Mouse (Mus musculus) heart, postnatal 10 days (tissue): ENCODE measurements at regions not wholly inside any gene's neighbourhood (a gene's known extent, or its start where the extent isn't known, plus 50 kb on each side); places are given as distances from the start of the nearest gene placed in this dataset.

Experiments used
- DNase-seq, 2 experiments: peaks; one replicate each; pipeline ENCODE4 v3.0.0; 2021
- intact Hi-C: fragments of 180-260 bp; cut with DNase I; formaldehyde crosslinking; loops from one replicate; pipeline ENCODE4 v1.15.1; 2025

GRCm38 (mm10) chr9:117967080-117967479 lies 73.2 kb upstream of the Azi2 start:
- intact Hi-C loops = loop anchor here (2.0 to 5.0 kb wide), 2 partner anchors 64 to 1540 kb away; no protein-coding TSS in a partner anchor

GRCm38 (mm10) chr9:117966326-117966989 lies 73.8 kb upstream of the Azi2 start:
- intact Hi-C loops = loop anchor here (2.0 to 5.0 kb wide), 2 partner anchors 64 to 1539 kb away; no protein-coding TSS in a partner anchor
- DNase-seq = peak; percentile 41 to 48

More at GRCm38 (mm10) chr9:117967080-117967479, 73.2 kb upstream of the Azi2 start:
- DNase-seq = no peak

GRCm38 (mm10) chr9:117962088-117963030 lies 77.9 kb upstream of the Azi2 start:
- DNase-seq = no peak

GRCm38 (mm10) chr9:117959845-117960244 lies 80.5 kb upstream of the Azi2 start:
- DNase-seq = no peak
- intact Hi-C loops = no loop called here

More at GRCm38 (mm10) chr9:117962088-117963030, 77.9 kb upstream of the Azi2 start:
- intact Hi-C loops = no loop called here

- intact Hi-C loops = no loop called here
- DNase-seq = no peak
Measured at GRCm38 (mm10) chr9:117957195-117957594, 83.1 kb upstream of the Azi2 start.

- peak; percentile 30 for DNase-seq
- intact Hi-C loops = no loop called here
Measured at GRCm38 (mm10) chr9:117956691-117957090, 83.6 kb upstream of the Azi2 start.

GRCm38 (mm10) chr9:117927466-117927847 lies 112.8 kb upstream of the Azi2 start:
- intact Hi-C loops = no loop called here
- no peak for DNase-seq

GRCm38 (mm10) chr9:117926700-117927465 lies 113.4 kb upstream of the Azi2 start:
- intact Hi-C loops = no loop called here
- DNase-seq = no peak

- DNase-seq = no peak
- intact Hi-C loops = no loop called here
Measured at GRCm38 (mm10) chr9:117922992-117923391, 117.3 kb upstream of the Azi2 start.

GRCm38 (mm10) chr9:117907895-117908424 lies 132.3 kb upstream of the Azi2 start:
- intact Hi-C loops = loop anchor here (10.0 kb wide), 1 partner anchor 127 kb away; no protein-coding TSS in a partner anchor
- DNase-seq = peak in 1 of 2 experiments; percentile 0

GRCm38 (mm10) chr9:117905045-117905747 lies 135.1 kb upstream of the Azi2 start:
- DNase-seq = no peak
- intact Hi-C loops = loop anchor here (10.0 kb wide), 1 partner anchor 130 kb away; no protein-coding TSS in a partner anchor

GRCm38 (mm10) chr9:117904621-117905020 lies 135.7 kb upstream of the Azi2 start:
- no peak for DNase-seq
- intact Hi-C loops = loop anchor here (10.0 kb wide), 1 partner anchor 130 kb away; no protein-coding TSS in a partner anchor

GRCm38 (mm10) chr9:117903025-117903424 lies 137.3 kb upstream of the Azi2 start:
- DNase-seq = peak; percentile 52 to 55
- intact Hi-C loops = loop anchor here (2.0 to 10.0 kb wide), 2 partner anchors 64 to 132 kb away; no protein-coding TSS in a partner anchor

GRCm38 (mm10) chr9:117902239-117902939 lies 137.9 kb upstream of the Azi2 start:
- intact Hi-C loops = loop anchor here (2.0 to 10.0 kb wide), 2 partner anchors 64 to 132 kb away; no protein-coding TSS in a partner anchor
- DNase-seq = peak in 1 of 2 experiments; percentile 5

GRCm38 (mm10) chr9:117900631-117901030 lies 139.7 kb upstream of the Azi2 start:
- intact Hi-C loops = loop anchor here (10.0 kb wide), 1 partner anchor 134 kb away; no protein-coding TSS in a partner anchor
- DNase-seq = no peak

GRCm38 (mm10) chr9:117896517-117896916 lies 143.8 kb upstream of the Azi2 start:
- no peak for DNase-seq
- intact Hi-C loops = no loop called here

- intact Hi-C loops = no loop called here
- no peak for DNase-seq
Measured at GRCm38 (mm10) chr9:117892601-117893000, 147.7 kb upstream of the Azi2 start.

- intact Hi-C loops = no loop called here
- no peak for DNase-seq
Measured at GRCm38 (mm10) chr9:117873172-117873571, 167.1 kb upstream of the Azi2 start.
